In the genomic region with DNA sequence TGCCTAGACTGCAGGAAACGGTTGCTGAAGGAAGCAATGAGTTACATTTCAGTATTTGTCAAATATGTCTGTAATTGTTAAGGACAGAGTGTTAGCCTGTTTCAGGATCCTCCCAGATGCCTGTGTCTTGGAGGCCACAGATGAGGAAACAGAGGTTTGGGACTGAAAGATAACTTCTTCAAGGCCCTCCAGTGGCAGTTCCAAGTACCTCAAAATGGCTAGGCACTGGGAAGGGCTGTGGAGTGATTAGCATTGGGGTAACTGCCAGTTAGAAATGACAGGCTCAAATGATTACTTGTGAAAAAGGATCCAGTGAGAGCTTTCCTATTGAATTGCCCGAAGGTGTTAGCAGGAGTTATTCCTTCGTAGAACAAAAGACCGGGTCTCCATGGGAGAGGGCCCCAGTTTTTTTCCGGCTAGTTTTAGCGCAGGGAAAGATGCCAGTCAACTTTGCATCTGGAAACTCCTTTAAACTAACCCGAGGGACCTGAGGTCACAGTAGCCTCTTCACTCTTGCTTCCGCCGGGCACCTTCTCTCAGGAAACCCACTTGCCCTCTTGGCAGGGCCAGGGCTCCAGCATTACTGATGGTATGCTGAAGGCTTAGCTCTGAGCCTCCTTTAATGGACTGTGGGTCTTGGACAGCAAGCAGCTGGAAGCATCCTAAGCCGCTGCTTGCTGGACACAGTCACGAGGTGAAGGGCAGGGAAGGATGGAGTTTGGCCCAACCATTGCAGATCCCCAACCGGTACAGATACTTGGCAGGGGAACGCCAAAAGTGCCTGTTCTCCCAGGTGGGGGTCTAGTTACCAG, we compare ENCODE assay signal across 8 mouse cellular contexts. TPM values are rescaled to one million over a fixed set of nuclear protein-coding genes. Genes with fewer than 3 reads are reported as not detected.
DNase-seq lines count a peak whose midpoint lies in the region; ATAC-seq and TF ChIP-seq lines count a peak whose summit lies in the region.
"Had no signal": no experiment of that assay in that cellular context is flagged by ENCODE, and none has a peak within 500 bp of the region (broad histone marks: within the 10 kb centered on the region; RNA-seq: fewer than 3 reads in every experiment).

No protein-coding gene starts in this region.

- H3K27me3 ChIP-seq in neural tube, embryonic 12.5 days (replicated peaks) = no peaks in the 10 kb centered on the region
- H3K27me3 ChIP-seq: hindbrain, embryonic 15.5 days had no signal

- H3K9ac ChIP-seq in neural tube, embryonic 12.5 days = no peak overlapping the region

- H3K4me3 ChIP-seq in left cerebral cortex, adult 2 months = no peak overlapping the region
- H3K4me3 ChIP-seq in neural tube, embryonic 12.5 days = no peak overlapping the region

- peak overlapping the region; percentile 85; the same call in 1 of the 2 replicates for H3K4me2 ChIP-seq in neural tube, embryonic 12.5 days (replicated peaks)

- DNase-seq in left cerebral cortex, adult 2 months (ENCODE audit: extremely low spot score in 1 of 2, low spot score in 2 of 2) = no peak
- no peak for DNase-seq in left cerebral cortex, adult 11 months (ENCODE audit: low spot score)
- DNase-seq in embryo, embryonic 11 days = peak; percentile 8
- peak; percentile 13 for DNase-seq in kidney, postnatal 14 days
- no peak for DNase-seq in right cerebral cortex, postnatal 25 days
- DNase-seq in adrenal gland, postnatal 14 days = no peak

- H3K36me3 ChIP-seq in neural tube, embryonic 12.5 days = peaks cover 7% of the 10 kb centered on the region

- no peaks in the 10 kb centered on the region for H3K9me3 ChIP-seq in neural tube, embryonic 12.5 days
- H3K9me3 ChIP-seq: hindbrain, embryonic 15.5 days had no signal

- ATAC-seq in neural tube, embryonic 12.5 days (ENCODE audit: low FRiP score, low read depth) = no peak

- peak; percentile 27 for TF ChIP-seq CTCF in left cerebral cortex, adult 2 months (IDR thresholded peaks at IDR 0.05)

- no peak overlapping the region; the same call in 1 of the 2 replicates for H3K27ac ChIP-seq in left cerebral cortex, adult 2 months
- no peak overlapping the region for H3K27ac ChIP-seq in neural tube, embryonic 12.5 days

- peaks cover 28% of the 10 kb centered on the region for H3K4me1 ChIP-seq in neural tube, embryonic 12.5 days

- 72% methylated on average over 13 of the region's 13 CpGs for WGBS in neural tube, embryonic 12.5 days

- intact Hi-C loops in left cerebral cortex, adult 2 months (cut with DNase I) = loop anchor here (2.0 kb wide), 1 partner anchor 18 kb away; no protein-coding TSS in a partner anchor

RNA-seq across cellular contexts. Expression of a gene that starts 0.5 kb away (rescaled TPM):
- 100 to 1,000 TPM; 116 to 118 TPM for total RNA-seq in left cerebral cortex, adult 2 months (2021)
- polyA plus RNA-seq in neural tube, embryonic 12.5 days (2016; fragmentation: Nextera tagmentation; extraction: Ambion mirVana) = 68.6 and 81.6 TPM in 2 replicates
- 120 and 132 TPM in 2 replicates for total RNA-seq in adrenal gland, postnatal 14 days (2021)

RNA-seq across cellular contexts. Expression of a gene that starts 56.6 kb away (rescaled TPM):
- total RNA-seq in left cerebral cortex, adult 2 months (2021) = under 1 TPM; 0.36 to 0.40 TPM
- polyA plus RNA-seq in neural tube, embryonic 12.5 days (2016; fragmentation: Nextera tagmentation; extraction: Ambion mirVana) = 2.8 and 3.7 TPM in 2 replicates
- total RNA-seq in adrenal gland, postnatal 14 days (2021) = 39.2 and 46.7 TPM in 2 replicates

Comparison
In these comparisons a context has a peak if more than half of its experiments do, and no peak if none do; other contexts are left out.
1. DNase-seq: peak in embryo, embryonic 11 days (single experiment) and kidney, postnatal 14 days (single experiment); none in left cerebral cortex, adult 2 months (0 of 2), left cerebral cortex, adult 11 months (single experiment), right cerebral cortex, postnatal 25 days (single experiment) and adrenal gland, postnatal 14 days (single experiment).
2. RNA of a gene that starts 56.6 kb away (total RNA-seq): 39.2 to 46.7 TPM in adrenal gland, postnatal 14 days; 0.36 to 0.40 TPM in left cerebral cortex, adult 2 months; every median in the first group is over 10 times any median in the second.